Mouse (Mus musculus) kidney, postnatal 0 days (tissue): ENCODE data around the gene Actg2. TPM values are rescaled to one million over a fixed set of nuclear protein-coding genes. Genes with fewer than 3 reads are reported as not detected.

Experiments used
- ATAC-seq: fragments of 200-750 bp; cut with Nextera tagmentation; replicated peaks from 2 replicates; pipeline ENCODE4 v1.8.0; 2017; ENCODE audit warnings: low read depth, moderate number of reproducible peaks, moderate TSS enrichment, moderate library complexity; ENCODE audit not compliant: low FRiP score
- DNase-seq: peaks from one replicate; pipeline ENCODE4 v3.0.0-alpha.2; 2016; ENCODE audit warnings: low spot score
- H3K27ac ChIP-seq: fragments of 300-500 bp; sonication (generic); 2 replicates; pipeline ENCODE4 v1.5.1; 2014; ENCODE audit warnings: mild to moderate bottlenecking
- H3K27me3 ChIP-seq: fragments of 300-500 bp; sonication (generic); 2 replicates; pipeline ENCODE4 v1.6.1; 2014; ENCODE audit warnings: low read length, mixed read lengths; ENCODE audit not compliant: insufficient read depth
- H3K36me3 ChIP-seq: fragments of 300-500 bp; sonication (generic); 2 replicates; pipeline ENCODE4 v1.6.1; 2014; ENCODE audit warnings: low read length, mixed read lengths; ENCODE audit not compliant: insufficient read depth
- H3K4me1 ChIP-seq: fragments of 300-500 bp; sonication (generic); replicated peaks from 2 replicates; pipeline ENCODE4 v1.6.1; 2014; ENCODE audit warnings: antibody characterized with exemption, low read length, mixed read lengths; ENCODE audit not compliant: insufficient read depth
- H3K4me2 ChIP-seq: fragments of 300-500 bp; sonication (generic); 2 replicates; pipeline ENCODE4 v1.6.1; 2014; ENCODE audit warnings: mild to moderate bottlenecking, low read length, moderate library complexity, mixed read lengths
- H3K4me3 ChIP-seq: fragments of 300-500 bp; sonication (generic); replicated peaks from 2 replicates; pipeline ENCODE4 v1.5.1; 2014; ENCODE audit warnings: low read depth, low read length
- H3K9ac ChIP-seq: fragments of 300-500 bp; sonication (generic); 2 replicates; pipeline ENCODE4 v1.6.1; 2014; ENCODE audit warnings: low read depth, low read length
- H3K9me3 ChIP-seq: fragments of 300-500 bp; sonication (generic); replicated peaks from 2 replicates; pipeline ENCODE4 v1.6.1; 2016; ENCODE audit warnings: low read length, inconsistent platforms, mixed read lengths
- CTCF ChIP-seq: IDR thresholded peaks from 2 replicates; pipeline ENCODE4 v1.5.1; 2016; ENCODE audit warnings: antibody characterized with exemption, low read depth, mild to moderate bottlenecking, moderate library complexity
- WGBS: fragments of 180-500 bp; shearing (Covaris S2); extraction: QIAGEN DNeasy Blood & Tissue Kit; methylation state at CpG from one replicate; pipeline ENCODE4 v1.1.7; 2014; 5-methylcytosine and 5-hydroxymethylcytosine counted together
- polyA plus RNA-seq: library from polyadenylated mRNA; unstranded; fragments of >200 nt; fragmentation: Nextera tagmentation; extraction: Ambion mirVana; gene quantifications from 2 replicates; pipeline ENCODE4 v1.2.1, GENCODE M21; 2015

Actg2 gene
- polyA plus RNA-seq, 1 experiment from 2014 or later = 28.8 TPM

DNA sequence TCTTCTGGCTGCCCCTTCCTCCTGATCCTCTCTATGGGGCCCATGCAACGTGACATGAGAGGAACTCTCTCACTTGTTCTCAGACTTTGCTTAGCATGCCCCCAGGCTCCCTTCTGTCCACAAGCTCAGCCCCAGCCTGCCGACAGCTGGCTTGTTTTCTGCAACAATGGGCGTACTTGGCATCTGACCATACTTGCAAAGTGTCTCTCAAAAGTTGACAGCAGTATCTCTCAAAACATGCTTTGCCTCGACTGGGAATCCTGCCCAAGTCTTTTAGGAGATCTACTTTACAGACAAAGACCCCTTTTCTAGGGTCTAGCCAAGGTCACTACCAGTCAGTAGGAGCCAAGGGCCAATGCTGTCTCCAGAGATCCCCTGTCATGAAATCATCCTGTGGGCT lies 50.2 kb downstream of the Actg2 start:
- WGBS = 81% methylated on average over 4 of the region's 4 CpGs
- Histone ChIP-seq H3K9me3 (no peaks in the 10 kb centered on the region), H3K4me2 (no peak overlapping the region), H3K4me3 (no peak overlapping the region), H3K4me1 (peaks cover 4% of the 10 kb centered on the region; the same call in 1 of the 2 replicates), H3K27me3 (no peaks in the 10 kb centered on the region), H3K9ac (no peak overlapping the region), H3K36me3 (peaks cover 39% of the 10 kb centered on the region), H3K27ac (no peak overlapping the region)
- TF ChIP-seq CTCF = no peak
- DNase-seq (no peak), ATAC-seq (no peak)

DNA sequence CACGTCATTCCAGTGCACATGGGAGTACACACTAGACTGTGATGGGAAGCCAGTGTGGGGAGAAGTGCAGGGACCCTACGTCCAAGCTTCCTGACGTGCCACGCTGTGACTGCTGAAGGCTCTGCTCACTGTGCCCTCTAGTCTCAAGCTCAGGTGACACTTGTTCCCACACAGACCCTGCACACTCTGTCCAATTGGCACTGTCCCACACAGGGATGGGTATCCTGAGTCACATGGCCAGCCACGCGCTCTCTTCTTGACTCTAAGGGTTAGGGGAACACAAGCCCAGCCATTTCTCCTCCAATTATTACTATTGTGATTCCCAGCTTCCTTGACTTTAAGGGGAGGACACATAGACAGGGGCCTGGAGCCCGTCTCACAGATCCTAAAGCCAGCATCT lies 52.3 kb downstream of the Actg2 start:
- 95% methylated on average over 7 of the region's 7 CpGs for WGBS

DNA sequence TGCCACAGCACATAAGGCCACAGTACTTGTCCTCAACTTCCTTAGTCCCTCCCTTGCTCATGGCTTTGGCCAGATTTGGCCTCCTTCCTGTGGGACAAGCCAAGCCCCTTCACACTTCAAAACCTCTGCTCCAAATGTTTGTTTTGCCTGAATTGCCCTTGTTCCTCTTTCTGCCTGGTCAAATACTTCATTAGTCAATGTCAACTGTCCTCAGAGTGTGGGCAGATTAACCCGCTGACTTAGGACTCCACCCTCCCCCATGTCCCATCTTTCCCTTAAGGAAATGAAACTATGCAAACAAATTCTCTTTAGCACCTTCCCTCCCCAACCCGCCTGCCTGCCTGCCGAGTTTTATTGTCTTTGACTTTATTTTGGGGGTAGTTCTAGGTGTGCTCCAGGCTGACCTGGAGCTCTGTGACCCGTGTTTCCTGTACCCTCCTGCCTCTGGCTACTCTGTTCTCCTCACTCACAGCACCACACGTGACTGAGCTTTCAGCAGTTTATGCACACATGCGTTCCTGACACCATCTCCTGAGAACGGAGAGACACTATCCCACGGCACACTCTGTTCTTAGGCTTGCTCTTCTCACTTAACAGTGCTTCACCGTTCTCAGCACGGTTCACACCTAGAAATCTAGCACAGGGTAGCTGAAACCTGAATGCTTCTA lies 53.5 kb downstream of the Actg2 start:
- Histone ChIP-seq H3K36me3 (peaks cover 26% of the 10 kb centered on the region), H3K27me3 (no peaks in the 10 kb centered on the region), H3K9ac (no peak overlapping the region), H3K9me3 (no peaks in the 10 kb centered on the region), H3K4me1 (peaks cover 4% of the 10 kb centered on the region; the same call in 1 of the 2 replicates), H3K4me2 (no peak overlapping the region), H3K4me3 (no peak overlapping the region), H3K27ac (peak overlapping the region; percentile 60)
- 37% methylated on average over 10 of the region's 10 CpGs for WGBS
- DNase-seq (peak; percentile 60), ATAC-seq (0 out of 2 replicates have a peak, but pooled peaks have one; percentile 19)
- no peak for TF ChIP-seq CTCF

More for the DNA sequence above, 52.3 kb downstream of the Actg2 start:
- H3K9me3 ChIP-seq = no peaks in the 10 kb centered on the region
- no peak for TF ChIP-seq CTCF
- no peak overlapping the region for H3K27ac ChIP-seq
- no peaks in the 10 kb centered on the region for H3K27me3 ChIP-seq
- DNase-seq = no peak
- H3K36me3 ChIP-seq = peaks cover 36% of the 10 kb centered on the region
- no peak for ATAC-seq
- H3K4me3 ChIP-seq = no peak overlapping the region
- H3K4me2 ChIP-seq = no peak overlapping the region
- no peak overlapping the region for H3K9ac ChIP-seq
- H3K4me1 ChIP-seq = peaks cover 4% of the 10 kb centered on the region; the same call in 1 of the 2 replicates

DNA sequence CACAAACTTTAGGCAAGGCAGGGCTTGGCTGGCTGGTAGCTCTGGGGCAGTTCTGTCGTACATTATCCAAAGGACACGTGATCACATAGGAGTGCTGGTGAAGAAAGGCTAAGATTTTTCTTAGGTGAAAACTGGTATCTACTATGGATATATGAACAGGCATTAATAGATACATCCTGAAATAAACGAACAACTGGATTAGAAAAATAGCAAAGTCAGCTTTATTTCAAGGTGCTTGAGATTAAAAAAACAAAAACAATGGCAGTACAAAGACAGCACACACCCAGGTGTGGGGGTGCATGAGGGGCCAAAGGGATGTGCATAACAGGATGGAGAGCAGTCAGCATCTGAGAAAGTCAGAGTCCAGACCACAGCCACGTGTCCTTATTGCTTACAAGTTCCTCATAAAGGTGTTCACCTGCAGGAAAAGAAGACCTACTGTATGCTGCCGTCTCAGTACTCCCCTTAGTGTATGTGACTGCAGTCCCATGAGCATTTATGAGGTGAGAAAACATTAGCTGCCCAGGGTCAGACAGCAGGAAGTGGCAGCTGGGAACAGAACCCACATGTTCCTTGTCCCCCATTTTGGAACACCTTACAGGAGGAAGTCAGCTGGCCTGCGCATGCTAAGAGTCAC lies 55.9 kb downstream of the Actg2 start:
- whole genome bisulfite sequencing = 81% methylated on average over 6 of the region's 6 CpGs
- Histone ChIP-seq H3K9ac (no peak overlapping the region), H3K36me3 (peaks cover 18% of the 10 kb centered on the region), H3K4me3 (no peak overlapping the region), H3K9me3 (no peaks in the 10 kb centered on the region), H3K27me3 (no peaks in the 10 kb centered on the region), H3K4me1 (peaks cover 4% of the 10 kb centered on the region; the same call in 1 of the 2 replicates), H3K4me2 (no peak overlapping the region), H3K27ac (0 out of 2 replicates have a peak overlapping the region, but pooled peaks have one; percentile 58)
- TF ChIP-seq CTCF = no peak
- DNase-seq = no peak
- ATAC-seq = no peak

DNA sequence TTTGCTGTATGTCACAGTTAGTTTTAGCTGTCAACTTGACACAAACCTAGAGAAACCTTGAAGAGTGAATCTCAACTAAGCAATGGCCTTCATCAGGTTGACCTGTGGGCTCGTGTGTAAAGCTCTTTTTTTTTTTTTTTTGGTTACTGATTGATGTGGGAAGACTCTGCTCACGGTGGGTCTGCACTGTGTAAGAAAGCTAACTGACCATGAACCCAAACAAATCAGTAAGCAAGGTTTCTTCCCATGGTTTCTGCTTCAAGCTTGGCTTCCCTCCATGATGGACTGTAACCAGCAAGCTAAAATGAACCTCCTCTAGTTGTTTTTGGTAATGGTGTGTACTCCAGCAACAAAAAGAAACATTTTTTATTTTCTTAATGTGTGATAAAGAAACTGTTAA lies 56.9 kb downstream of the Actg2 start:
- H3K4me1 ChIP-seq = peaks cover 4% of the 10 kb centered on the region; the same call in 1 of the 2 replicates

DNA sequence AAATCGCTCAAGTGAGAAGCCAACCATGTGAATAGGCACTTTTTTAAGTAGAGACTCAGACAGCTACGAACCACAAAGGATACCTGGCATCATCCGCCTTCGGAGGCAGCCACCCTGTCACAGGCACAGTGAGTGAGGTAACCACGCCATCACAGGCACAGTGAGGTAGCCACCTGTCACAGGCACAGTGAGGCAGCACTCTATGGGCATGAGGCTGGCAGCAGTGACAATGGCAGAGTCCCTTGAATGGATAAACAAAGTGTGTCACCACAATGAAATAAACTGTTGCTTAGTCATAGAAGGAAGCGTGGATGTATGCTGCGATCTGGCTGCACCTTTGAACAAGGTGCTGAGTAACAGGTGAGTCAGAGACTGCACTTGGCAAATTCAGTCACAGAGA lies 57.4 kb downstream of the Actg2 start:
- WGBS = 79% methylated on average over 7 of the region's 7 CpGs
- Histone ChIP-seq H3K4me1 (peaks cover 4% of the 10 kb centered on the region; the same call in 1 of the 2 replicates), H3K27ac (0 out of 2 replicates have a peak overlapping the region, but pooled peaks have one; percentile 1)

More for the DNA sequence above, 56.9 kb downstream of the Actg2 start:
- WGBS = 43% methylated on average over 2 of the region's 2 CpGs
- Histone ChIP-seq H3K36me3 (peaks cover 18% of the 10 kb centered on the region), H3K9me3 (no peaks in the 10 kb centered on the region), H3K4me3 (no peak overlapping the region), H3K27me3 (no peaks in the 10 kb centered on the region), H3K9ac (no peak overlapping the region), H3K27ac (peak overlapping the region; percentile 58; the same call in 1 of the 2 replicates), H3K4me2 (no peak overlapping the region)
- ATAC-seq (no peak), DNase-seq (no peak)
- TF ChIP-seq CTCF = no peak

More for the DNA sequence above, 57.4 kb downstream of the Actg2 start:
- H3K4me2 ChIP-seq = no peak overlapping the region
- no peak for TF ChIP-seq CTCF
- no peaks in the 10 kb centered on the region for H3K27me3 ChIP-seq
- H3K9me3 ChIP-seq = no peaks in the 10 kb centered on the region
- DNase-seq (no peak), ATAC-seq (no peak)
- no peak overlapping the region for H3K4me3 ChIP-seq
- H3K36me3 ChIP-seq = peaks cover 18% of the 10 kb centered on the region
- no peak overlapping the region for H3K9ac ChIP-seq
